Mouse (Mus musculus): ENCODE measurements around the gene Ppfia1.

GRCm38 (mm10) chr7:144444788-144445187 lies 108.7 kb downstream of the Ppfia1 start:
- no peak for TF ChIP-seq CTCF (IDR thresholded peaks at IDR 0.05; ENCODE audit: extremely low read depth, insufficient read depth, low read length)
- TF ChIP-seq POLR2A (IDR thresholded peaks at IDR 0.05; ENCODE audit: extremely low read depth, insufficient read depth, low read length), result no peak

All from cortical plate, adult 2 months (tissue).